Mouse (Mus musculus): ENCODE results near the gene Taf10.

Taf10 gene

DNA sequence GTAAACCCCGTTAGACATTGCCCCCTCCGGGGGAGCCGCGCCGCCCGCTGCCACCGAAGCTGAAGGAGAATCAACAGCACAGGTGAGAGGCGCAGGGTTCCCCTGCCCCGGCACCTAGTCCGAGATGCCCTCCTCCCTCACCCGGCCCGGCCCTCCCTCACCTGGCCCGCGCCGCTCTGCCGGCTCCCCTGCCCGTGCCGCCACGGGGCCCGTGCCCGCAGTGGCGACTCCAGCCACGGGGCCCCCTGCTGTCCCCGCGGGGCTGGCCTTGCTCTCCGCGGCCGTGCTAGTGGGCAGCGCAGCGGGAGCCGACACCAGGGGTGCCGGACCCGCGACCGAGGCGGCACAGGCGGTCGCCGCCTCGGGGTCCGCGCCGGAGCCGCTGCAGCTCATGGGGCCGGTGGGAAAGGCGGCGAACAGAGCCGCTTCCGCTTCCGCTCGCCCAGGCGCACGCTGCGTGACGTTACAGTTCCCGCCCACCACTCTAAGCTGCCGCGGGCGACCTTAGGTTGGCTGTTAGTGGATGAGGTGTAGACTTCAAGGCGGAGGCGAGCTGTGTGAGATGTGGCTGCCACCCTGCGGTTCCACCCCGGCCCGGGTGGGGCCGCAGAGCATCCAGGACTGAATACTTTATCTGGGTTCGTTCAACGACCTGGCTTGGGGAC, at the start of gene Taf10:
Gene Taf10 (minus strand): TSS at position 436 of the 665 bp plus-strand sequence.
- peak; percentile 99 for DNase-seq

DNA sequence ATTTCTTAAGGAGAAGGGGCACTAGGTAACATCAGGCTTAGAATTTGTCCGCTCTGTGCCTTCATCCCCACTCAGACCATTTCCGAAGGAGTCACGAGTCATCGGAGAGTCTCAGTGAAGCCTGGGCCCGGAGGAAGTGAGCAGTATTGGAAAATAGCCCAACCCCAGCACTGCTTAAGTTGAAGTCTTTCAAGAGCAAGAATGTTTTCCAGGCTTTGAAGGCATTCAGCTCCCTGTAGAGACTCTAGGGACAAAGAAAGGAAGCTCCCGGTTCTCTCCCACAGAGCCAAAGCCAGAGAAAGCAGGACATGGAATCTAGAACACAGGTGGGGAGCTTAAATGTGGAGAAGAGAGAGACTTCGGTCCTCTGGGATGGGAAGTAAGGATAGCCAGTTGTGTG, 49.5 kb upstream of the Taf10 start:
- peak; percentile 97 for DNase-seq

DNA sequence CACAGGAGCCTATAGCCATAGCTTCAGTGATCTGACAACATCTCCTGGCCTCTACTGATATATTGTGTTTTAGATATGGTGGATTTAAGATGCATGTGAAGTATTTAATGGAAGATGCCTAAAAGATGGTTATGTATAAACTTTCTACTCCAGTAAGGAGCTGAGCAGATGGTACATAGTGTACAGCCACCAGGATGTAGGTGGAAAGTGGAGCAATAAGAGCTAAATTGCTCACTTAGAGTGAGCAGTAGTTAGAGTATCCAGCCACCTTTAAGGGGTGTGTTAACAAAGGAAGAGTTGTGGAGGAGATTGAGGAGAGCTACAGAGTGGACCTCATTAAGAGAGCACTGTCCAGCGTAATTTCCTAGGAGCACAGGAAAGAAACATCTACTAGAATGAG, 47.0 kb upstream of the Taf10 start:
- peak; percentile 10 for DNase-seq

DNA sequence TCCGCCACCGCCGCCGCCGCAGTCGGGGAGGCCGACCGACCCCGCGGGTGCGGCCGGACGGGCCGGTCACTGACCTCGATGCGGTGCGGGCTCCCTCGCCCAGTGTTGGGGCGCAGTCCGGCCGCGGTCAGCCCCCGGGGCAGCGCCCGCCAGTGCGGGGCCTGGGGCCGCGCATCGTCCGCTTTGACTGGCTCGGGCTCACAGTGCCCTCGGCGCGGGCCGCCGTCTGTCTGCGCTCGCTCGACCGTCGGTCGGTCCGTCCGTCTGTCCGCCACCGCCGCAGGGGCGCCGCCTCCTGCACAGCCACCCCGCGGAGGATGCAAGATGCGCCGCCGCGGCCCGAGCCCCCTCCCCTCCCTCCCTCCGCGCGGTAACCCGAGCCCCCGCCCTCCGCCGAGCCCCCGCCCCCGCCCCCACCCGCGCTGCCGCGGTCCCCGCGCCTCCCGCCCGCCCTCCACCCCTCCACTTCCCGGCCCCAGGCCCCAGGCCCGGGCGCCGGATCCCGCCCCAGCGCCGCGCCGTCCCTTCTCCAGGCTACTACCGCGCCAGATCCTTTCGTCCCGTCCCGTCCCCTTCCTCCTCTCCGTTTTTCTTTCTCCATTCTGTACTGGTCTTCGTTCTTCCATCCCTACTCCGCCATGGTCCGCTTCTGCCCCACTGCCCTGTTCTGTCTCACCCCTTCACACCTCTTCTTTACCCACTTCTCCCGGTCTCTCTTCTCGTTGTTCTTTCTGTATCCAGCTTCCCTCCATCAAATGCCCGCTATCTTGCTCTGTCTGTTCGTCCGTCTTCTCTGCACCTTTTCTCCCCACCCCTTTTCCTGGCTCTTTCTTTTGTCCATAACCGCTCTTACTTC, 43.4 kb upstream of the Taf10 start, which contains the start of gene Dchs1:
Gene Dchs1 (minus strand): TSS at position 370 of the 856 bp plus-strand sequence.
- peak; percentile 94 for DNase-seq

DNA sequence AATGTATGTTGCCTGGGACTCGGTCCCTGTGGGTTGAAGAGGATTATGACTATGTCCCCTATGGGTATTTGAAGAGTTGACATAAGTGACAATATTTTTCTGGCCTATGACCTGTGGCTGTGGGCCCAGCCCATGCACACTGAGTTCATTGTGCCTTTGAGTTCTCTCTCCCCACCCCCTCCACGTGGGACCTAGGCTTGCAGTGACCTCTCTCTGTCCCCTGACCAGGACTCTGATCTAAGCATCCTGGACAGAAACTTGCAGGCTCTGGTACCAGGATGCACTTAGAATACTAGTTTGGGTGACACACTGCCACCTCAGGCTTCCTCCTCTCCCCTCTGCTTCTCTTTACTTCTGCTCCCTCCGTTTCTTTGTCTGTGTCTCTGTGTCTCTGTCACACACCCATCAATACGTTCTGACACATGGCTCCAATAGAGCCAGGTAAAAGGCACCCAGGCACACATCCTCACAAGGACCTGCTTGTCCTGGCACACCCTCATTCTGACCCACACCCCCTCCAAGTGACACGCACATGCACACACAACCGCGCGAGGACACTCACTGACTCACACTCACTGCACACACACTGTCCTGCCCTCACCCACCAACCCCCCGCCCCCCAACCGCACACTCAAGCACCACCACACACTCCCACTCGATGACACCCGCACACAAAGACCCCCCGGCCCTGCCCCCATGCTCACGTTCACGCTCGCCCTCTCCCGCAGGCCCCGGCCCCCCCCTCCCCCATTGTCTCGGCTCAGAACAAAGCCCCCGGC, 42.5 kb upstream of the Taf10 start:
- DNase-seq, result peak; percentile 93

DNA sequence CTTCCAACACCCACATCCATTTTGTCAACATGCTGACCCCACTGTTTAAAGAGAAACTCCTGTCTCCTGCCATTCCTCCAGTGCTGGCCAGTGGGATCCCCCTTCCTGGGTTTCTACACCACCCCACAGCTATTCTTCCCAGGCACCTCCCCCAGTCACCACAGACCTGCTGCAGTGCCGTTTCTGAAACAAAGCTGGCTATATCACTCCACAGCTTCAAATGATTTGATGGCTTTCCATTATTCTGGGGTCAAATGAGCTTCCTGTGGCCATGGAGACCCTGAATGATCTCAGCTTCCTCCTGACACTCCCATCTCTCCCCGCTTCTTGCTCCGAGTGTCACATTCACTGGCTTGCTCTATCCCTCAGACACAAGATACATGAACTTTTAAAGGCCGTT, 40.4 kb upstream of the Taf10 start:
- DNase-seq, result peak; percentile 86

DNA sequence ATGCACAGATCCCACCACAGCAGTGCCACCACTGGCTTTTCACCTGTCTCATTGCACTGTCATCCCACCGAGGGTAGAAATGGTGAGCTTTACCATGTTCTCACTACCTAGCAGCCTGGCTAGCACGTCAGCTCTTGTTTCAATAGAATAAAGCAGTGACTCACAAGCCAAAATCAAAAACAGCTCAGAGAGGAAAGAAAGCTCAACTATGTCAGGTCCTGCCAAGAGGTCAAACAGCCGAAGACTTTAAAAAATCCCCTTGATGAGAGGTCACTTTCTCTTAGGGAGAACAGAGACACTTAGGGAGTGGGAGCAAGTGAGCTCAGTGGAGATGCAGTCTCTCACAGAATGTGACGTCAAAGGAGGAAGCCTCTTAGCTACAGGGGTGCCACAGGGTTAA, 39.7 kb upstream of the Taf10 start:
- DNase-seq, result peak; percentile 55

DNA sequence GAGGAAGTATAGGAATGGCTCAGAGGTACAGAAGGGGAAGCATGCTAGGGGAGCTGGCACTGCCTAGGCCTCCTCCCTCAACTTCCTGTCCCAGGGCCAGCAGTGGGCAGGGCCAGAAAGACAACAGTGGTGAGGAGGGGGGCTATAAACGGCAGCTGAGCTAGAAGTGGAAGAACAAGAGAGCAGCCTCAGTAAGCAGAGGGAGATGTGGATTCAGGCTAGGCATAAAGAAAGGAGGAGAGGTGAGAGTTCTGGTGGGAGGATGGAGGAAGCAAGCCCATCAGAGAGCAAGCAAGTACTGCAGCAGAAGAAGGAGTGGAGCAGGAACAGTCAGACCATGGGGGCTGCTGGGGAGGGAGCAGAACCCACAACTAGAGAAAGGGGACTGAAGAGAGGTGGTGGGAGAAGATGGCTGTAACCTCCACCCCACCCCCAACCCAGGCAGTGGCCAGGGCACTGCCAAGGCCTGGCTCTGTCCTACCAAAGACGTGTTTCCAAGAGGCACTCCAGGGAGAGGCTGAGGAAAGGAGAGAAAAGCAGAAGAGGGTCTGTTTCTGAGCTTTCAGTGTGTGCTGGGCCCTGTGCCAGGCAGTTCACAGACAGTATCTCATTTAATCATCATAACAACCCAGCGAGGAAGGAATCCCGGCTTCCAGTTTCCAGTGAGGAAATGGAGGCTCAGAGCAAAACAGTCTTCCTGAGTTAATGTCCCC, 34.5 kb upstream of the Taf10 start:
- DNase-seq, result peak; percentile 94

DNA sequence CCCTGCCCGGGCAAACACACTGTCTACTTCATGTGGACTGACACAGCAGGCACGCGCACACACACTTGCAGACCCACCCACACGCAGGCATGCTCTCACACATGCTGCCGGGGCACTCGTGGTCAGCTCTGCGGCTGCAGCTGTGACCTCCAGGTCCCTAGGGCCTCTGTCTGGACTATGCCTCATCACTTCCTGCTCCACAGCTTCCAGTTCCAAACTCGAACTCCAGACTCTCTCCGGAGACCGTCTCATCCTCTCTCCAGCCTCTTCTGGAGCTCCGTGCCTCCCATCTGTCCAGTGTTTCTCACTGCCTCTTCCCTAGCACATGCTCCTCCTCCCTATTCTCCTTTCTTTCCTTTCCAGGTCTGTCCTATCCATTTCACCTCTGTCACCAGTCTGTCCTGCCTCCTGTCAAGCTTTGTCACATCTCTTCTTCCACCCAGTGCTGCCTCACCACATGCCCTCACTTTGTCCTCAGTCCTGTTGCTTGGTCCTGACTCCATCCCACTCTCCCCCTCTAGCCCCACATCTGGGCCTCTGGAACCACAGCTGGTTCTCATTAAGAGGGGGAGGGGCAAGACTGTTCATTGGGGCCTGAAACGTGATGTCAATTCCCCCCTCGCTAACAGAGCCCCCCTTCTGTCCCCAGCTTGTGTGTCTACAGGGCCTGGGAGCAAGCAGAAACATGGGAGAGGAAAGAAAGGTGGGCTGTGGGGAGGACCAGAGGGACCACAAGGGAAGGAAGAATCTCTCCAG, 33.8 kb upstream of the Taf10 start:
- DNase-seq, result peak; percentile 99

DNA sequence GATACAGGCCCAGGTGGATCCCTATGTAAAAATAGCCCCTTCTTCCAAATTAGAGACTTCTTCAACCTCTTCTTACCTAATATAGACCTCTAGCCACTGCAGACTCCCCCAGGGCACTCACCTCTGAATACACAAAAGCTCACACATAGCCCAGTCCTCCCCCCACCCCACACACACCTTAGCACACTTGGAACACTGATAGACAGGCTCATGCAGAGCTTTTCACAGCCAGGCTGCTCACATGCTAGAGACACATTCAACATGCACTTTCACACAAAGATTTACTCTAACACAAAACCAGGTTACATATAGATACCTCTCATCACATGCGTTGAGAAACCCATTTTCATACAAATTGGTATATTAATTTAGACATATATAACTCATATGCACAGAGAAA, 33.2 kb upstream of the Taf10 start:
- DNase-seq, result peak; percentile 85

DNA sequence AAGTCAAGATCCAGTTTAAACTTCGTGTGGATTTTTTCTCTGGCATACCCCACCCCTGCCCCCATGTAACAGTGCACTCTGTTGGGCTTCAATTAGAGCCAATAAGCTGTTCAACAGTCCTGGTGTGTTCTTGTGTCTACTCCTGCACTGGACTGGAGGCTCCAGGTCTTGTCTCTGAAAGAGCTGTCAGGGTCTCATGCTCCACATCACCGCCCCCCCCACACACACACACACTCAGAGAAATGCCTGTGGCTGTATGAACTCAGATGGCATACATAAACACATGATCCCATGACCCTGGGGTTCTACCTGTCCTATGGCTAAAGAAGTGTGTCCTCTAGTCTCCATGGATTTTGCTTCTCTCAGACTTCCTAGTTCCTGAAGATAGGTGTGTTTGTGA, 31.9 kb upstream of the Taf10 start:
- DNase-seq, result peak; percentile 56

DNA sequence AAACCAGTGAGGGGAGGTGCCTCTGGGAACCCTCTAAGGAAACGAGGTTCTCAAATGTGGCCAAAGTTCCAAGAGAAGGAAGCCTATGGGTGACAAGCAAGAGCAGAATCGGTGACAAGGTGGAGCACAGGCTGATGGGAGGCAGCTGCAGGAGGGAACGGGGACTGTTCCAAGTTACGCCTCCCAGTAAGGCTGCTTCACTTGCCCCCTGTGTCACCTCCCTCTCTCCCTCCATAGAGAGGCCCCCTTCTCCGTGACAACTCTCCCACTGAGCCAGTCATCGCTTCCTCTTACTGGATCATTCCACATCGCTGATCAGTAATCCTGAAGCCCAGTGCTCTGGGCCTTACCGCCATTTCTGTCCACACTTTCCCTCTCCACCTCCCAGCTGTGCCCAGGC, 30.5 kb upstream of the Taf10 start:
- DNase-seq, result peak; percentile 94

DNA sequence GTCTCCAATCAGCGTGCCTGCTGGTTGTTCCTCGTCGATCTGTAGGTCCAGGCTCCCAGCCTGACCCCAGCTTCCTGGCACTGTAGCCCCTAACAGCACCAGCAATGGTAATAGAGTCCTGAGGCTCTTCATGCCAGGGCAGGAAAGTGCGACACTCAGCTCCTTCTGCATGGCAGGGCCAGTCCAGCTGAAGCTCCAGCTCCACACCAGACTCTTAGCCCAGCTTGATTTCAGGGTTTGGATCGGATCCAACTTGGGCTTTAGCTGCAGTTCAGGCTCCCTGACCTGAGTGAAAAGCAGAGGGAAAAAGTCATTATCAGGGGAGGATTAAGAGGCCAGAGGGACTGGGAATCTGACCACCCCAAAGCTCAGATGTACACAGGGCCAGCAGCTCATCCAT, 28.9 kb upstream of the Taf10 start:
- peak; percentile 87 for DNase-seq

DNA sequence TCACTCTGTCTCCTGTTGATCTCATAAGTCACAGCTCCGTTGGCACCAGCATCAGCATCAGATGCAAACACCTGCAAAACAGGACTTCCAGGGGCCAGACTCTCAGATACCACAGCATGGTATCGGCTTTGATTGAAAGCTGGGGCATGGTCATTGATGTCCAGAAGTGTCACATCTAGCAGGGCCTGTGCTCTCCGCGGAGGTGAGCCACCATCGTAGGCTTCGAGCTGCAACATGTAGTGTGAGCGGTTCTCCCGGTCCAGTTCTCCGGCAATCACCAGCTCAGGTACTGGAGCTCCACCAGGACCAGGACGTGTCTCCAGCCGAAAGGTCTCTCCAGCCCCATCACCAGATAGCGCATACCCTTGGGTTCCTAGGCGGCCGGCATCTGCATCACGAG, 28.2 kb upstream of the Taf10 start:
- DNase-seq, result peak; percentile 90

DNA sequence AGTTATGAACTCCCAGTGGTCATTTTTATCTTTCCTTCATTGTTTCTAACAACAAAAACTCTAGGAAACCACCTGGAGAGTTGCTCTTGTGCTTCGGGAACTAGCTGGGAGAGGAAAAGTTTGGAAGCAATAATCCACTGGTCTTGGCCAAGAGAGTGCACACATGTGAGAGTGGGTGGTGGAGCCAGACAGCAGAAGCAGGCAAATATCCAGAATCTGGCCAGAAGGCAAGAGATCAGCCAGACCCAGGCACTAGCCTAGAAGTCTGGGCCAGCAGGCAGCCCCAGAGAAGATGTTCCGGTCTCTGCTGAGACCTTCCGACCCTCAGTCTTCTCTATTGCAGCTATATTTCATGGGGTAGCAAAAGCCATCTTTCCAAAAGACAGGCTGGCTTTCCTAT, 25.8 kb upstream of the Taf10 start:
- DNase-seq, result peak; percentile 95

DNA sequence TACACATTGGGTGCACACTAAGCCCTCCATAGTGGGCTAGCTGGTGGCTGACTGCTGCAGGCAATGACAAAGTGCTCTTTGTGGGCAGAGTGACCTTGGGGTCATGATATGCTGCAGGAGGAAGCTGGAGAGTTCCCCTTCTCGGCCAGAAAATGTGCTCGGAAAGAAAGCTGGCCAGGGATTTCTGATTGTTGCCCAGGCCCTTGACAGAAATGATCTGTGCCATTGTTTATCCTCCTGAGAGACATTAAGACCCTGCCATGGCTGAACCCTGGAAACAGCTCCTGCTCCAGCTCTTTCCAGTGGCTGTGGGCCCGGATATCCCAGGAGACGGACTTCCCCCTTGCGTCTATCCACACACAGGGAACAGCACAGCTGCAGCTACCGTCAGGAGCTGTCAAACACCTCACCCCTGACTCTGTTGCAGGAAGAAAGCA, 23.6 kb upstream of the Taf10 start:
- peak; percentile 96 for DNase-seq

DNA sequence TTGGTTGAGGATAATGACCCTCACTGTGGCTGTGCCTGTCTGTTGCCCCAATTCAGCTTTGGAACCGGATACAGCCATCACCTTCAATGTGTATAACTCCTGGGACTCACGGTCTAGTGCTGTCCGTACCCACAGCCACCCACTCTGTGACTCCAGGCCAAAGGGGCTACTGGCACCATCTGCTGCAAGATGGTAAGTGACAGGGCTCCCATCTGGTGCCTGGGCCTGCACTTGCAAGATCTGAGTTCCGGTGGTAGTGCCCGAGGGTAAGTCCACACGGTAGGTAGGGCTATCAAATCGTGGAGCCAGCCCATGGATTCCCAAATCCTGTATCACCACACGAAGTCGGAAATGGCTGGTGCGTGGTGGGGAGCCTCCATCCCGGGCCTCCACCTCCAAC, 20.2 kb upstream of the Taf10 start:
- DNase-seq, result no peak

DNA sequence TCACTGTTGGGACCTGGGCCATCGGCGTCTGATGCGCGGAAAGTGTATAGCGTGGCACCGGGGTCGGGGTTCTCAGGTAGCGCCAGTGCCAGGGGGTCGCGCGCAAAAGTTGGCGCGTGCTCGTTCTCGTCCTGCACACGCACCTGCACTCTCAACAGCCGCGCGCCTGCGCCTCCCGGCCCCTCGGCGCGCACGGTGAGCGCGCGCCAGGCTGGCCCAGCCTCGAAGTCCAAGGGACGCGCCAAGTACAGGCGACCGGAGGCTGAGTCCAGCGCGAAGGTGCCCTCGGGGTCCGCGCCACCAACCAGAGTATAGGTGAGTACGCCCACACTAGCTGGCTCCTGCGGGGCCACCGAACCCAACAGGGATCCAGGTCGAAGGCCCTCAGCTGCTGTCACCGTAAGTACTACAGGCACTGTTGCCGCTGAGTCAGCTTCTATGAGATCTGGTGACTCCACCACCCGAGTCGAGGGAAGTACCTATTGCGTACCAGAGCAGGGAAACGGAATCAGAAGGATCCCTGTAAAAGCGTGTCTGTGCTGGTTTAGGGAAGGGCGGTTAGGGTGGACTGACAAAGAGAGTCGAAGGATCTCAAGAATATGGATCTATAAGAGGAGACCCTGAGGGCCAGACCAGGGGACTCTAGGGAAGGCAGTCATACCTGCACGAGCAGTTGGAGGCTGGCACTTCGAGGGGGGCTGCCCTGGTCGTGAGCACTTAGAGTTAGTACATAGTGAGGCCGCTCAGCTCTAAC, 18.5 kb upstream of the Taf10 start:
- peak; percentile 90 for DNase-seq

DNA sequence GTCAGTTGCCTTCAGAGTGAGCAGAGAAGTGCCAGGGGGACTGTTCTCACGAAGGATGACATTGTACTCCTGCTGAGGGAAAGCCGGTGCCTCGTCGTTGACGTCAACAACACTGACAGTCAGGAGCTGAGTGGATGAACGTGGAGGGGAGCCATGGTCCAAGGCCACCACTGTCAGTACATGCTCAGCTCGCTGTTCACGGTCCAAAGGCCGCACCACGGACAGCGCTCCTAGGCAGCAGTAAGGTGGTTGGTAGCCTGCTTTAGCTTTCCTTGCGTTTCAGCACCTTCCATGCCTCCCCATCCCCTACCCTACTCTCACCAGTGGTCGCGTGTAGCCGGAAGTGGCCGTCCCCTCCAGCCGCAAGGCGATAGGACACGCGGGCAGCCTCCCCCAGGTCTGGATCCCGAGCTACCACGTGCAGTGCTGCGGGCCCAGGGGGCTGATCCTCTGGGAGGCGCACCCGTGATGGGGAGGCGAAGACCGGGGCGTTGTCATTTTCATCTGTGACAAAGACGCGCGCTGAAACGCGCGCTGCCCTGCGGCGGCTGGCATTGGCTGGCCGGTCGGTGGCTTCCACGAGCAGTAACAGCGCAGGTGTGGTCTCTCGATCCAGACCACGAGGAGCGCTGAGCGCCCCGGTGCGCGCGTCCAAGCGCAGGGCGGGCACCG, 17.8 kb upstream of the Taf10 start:
- DNase-seq, result peak; percentile 87

DNA sequence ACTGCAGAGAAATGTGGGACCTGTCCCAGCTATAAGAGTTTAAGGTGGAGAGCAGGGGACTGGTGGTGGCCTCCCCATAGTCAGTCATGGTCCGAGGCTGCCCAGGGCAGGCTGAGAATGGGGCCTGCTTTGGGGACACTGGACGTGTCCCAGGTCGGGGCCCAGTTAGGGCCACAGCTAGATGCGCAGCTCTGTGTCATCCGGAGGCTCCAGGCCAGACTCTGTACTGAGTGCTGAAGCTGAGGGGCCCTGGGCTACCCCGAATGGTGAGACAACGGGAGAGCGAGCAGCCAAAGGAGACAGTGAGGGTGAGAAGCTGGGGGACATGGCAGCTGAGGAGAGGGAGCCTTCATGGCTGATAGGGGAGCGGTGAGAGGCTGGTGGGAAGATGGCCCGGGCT, 9.1 kb upstream of the Taf10 start:
- peak; percentile 87 for DNase-seq

DNA sequence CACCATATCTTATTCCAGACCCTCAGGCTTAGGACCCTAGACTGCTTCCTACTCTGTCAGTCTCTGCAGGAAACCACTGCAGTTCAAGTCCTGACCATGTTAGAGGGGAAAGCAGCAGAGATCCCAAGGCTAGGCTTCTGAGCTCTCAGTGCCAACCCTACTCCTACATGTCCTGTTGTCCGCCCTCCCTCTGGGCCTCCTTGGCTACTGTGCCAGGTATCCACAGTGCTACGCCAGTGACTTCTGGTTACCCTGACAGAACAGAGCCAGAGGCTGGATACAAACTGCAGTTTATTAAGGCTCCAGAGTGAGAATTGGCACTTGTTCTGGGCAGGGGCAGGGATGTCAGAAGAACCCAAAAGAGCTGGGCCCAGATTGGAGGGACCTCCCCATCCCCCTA, 8.6 kb upstream of the Taf10 start:
- peak; percentile 89 for DNase-seq
